Mouse (Mus musculus): ENCODE data around the gene Socs5.

GRCm38 (mm10) chr17:87108507-87109292, 1.2 kb downstream of the Socs5 start:
- TF ChIP-seq CTCF (IDR thresholded peaks at IDR 0.05; ENCODE audit: borderline replicate concordance, control insufficient read depth, extremely low read depth, insufficient read depth, low read length, poor library complexity) (no peak), POLR2A (IDR thresholded peaks at IDR 0.05; ENCODE audit: control insufficient read depth, extremely low read depth, insufficient read depth, low read length, poor library complexity) (no peak)

Measured in thymus, adult 2 months (tissue).